Mouse (Mus musculus): ENCODE data around the gene Taok2. TPM values are rescaled to one million over a fixed set of nuclear protein-coding genes. Genes with fewer than 3 reads are reported as not detected.

Gene Taok2
- polyA plus RNA-seq, 1 experiment from 2014 or later = 40.1 TPM

DNA sequence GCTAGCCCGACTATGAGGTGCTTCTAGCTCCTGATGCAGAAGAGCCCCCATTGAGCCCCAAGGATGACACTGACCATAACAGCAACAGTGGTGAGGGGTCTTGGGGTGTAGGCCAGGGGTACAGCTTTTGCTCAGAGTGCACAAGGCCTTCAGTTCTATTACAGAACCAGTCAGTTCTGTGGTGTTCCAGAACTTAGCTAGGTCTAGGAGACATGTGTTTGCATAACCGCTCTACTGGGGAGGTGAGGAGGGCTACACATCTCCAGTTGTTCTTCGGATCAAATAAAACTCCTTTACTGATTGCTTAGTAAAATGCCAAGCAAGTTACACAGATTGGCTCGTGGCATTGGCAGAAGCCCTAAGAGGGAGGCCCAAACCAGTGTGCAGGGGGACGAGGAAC is 53.0 kb downstream of the Taok2 start, which contains the start of gene 4930451I11Rik:
Gene 4930451I11Rik, minus strand, starts transcription at position 101 of the 400 bp plus-strand sequence.
- WGBS = 58% methylated on average over 5 of the region's 5 CpGs
- DNase-seq (no peak), ATAC-seq (ENCODE audit: insufficient read depth) (no peak)
- peak within 1 kb of the TSS; percentile 29 for H3K4me3 ChIP-seq (ENCODE audit: low read depth, low read length)
- no peak for TF ChIP-seq CTCF (IDR thresholded peaks at IDR 0.05; ENCODE audit: low read depth)
- H3K4me2 ChIP-seq = peak within 1 kb of the TSS; percentile 58
- H3K36me3 ChIP-seq (ENCODE audit: insufficient read depth) = no peaks in the 10 kb centered on the region
- no peak within 1 kb of the TSS for H3K9ac ChIP-seq
- no peak within 1 kb of the TSS for H3K27ac ChIP-seq (ENCODE audit: low read depth)
- no peaks in the 10 kb centered on the region for H3K27me3 ChIP-seq (ENCODE audit: insufficient read depth, low read length)
- no peaks in the 10 kb centered on the region for H3K4me1 ChIP-seq (ENCODE audit: insufficient read depth)
- no peaks in the 10 kb centered on the region for H3K9me3 ChIP-seq (ENCODE audit: low read depth, low read length)

DNA sequence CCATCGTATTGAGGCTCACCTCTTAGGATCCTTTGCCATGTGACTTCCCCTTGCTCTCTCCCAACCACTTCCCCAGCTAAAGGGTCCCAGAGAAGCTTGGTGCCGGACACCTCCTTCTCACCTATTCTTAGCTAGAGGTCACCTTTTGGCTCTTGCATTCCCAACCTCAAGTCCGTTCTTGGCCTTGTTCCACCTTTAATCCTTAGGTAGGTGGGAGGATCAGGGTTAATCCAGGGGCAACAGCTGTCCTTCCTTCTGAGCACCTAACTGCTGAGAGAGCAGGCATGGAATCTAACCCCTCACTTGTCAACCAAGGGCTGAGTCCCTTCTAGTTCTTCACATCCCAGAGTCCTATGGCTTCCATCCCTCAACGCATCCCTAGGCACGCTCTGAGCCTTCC is 58.6 kb downstream of the Taok2 start:
- Histone ChIP-seq H3K27ac (ENCODE audit: low read depth) (no peak overlapping the region), H3K36me3 (ENCODE audit: insufficient read depth) (no peaks in the 10 kb centered on the region), H3K9ac (no peak overlapping the region), H3K4me3 (ENCODE audit: low read depth, low read length) (no peak overlapping the region), H3K27me3 (ENCODE audit: insufficient read depth, low read length) (peaks cover 22% of the 10 kb centered on the region), H3K4me2 (no peak overlapping the region), H3K4me1 (ENCODE audit: insufficient read depth) (no peaks in the 10 kb centered on the region), H3K9me3 (ENCODE audit: low read depth, low read length) (no peaks in the 10 kb centered on the region)
- WGBS = 60% methylated on average over 5 of the region's 5 CpGs
- no peak for ATAC-seq (ENCODE audit: insufficient read depth)
- DNase-seq = no peak
- no peak for TF ChIP-seq CTCF (IDR thresholded peaks at IDR 0.05; ENCODE audit: low read depth)

DNA sequence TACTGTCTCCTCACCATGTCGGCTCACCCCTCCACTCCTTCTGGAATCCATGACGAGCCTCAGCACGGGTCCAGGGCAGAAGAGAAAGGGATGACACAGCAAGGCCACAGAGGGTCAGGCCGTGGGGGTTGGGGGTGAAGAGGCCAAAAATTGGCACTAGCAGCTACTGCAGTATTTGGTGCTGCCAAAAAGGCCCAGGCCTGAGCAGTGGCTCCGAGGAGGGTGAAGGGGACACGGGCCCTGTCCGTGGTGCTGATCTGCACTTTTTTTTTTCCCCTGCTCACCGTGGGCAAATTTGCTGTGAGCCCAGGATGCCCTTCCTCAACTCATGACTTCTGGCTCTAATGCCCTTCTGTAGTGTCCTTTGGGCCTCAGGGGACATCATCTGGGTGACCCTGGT is 59.1 kb downstream of the Taok2 start:
- H3K4me1 ChIP-seq (ENCODE audit: insufficient read depth) = no peaks in the 10 kb centered on the region
- ATAC-seq (ENCODE audit: insufficient read depth) (no peak), DNase-seq (peak; percentile 72)
- H3K4me2 ChIP-seq = no peak overlapping the region
- peaks cover 22% of the 10 kb centered on the region for H3K27me3 ChIP-seq (ENCODE audit: insufficient read depth, low read length)
- no peaks in the 10 kb centered on the region for H3K9me3 ChIP-seq (ENCODE audit: low read depth, low read length)
- H3K9ac ChIP-seq = no peak overlapping the region
- 9% methylated on average over 8 of the region's 8 CpGs for WGBS
- no peaks in the 10 kb centered on the region for H3K36me3 ChIP-seq (ENCODE audit: insufficient read depth)
- H3K27ac ChIP-seq (ENCODE audit: low read depth) = no peak overlapping the region
- no peak overlapping the region for H3K4me3 ChIP-seq (ENCODE audit: low read depth, low read length)
- no peak for TF ChIP-seq CTCF (IDR thresholded peaks at IDR 0.05; ENCODE audit: low read depth)

- H3K4me2 ChIP-seq = no peak overlapping the region
- no peak overlapping the region for H3K27ac ChIP-seq (ENCODE audit: low read depth)
- no peaks in the 10 kb centered on the region for H3K9me3 ChIP-seq (ENCODE audit: low read depth, low read length)
- no peak for TF ChIP-seq CTCF (IDR thresholded peaks at IDR 0.05; ENCODE audit: low read depth)
- H3K27me3 ChIP-seq (ENCODE audit: insufficient read depth, low read length) = peaks cover 22% of the 10 kb centered on the region
- H3K4me3 ChIP-seq (ENCODE audit: low read depth, low read length) = no peak overlapping the region
- H3K9ac ChIP-seq = no peak overlapping the region
- 10% methylated on average over 10 of the region's 10 CpGs for WGBS
- ATAC-seq (ENCODE audit: insufficient read depth) (no peak), DNase-seq (no peak)
- no peaks in the 10 kb centered on the region for H3K4me1 ChIP-seq (ENCODE audit: insufficient read depth)
- no peaks in the 10 kb centered on the region for H3K36me3 ChIP-seq (ENCODE audit: insufficient read depth)
Observed at GRCm38 (mm10) chr7:126823940-126824339, 60.6 kb downstream of the Taok2 start.

- DNase-seq (no peak), ATAC-seq (ENCODE audit: insufficient read depth) (no peak)
- H3K4me1 ChIP-seq (ENCODE audit: insufficient read depth) = no peaks in the 10 kb centered on the region
- no peaks in the 10 kb centered on the region for H3K36me3 ChIP-seq (ENCODE audit: insufficient read depth)
- WGBS = 0% methylated on average over 17 of the region's 19 CpGs
- H3K27me3 ChIP-seq (ENCODE audit: insufficient read depth, low read length) = peaks cover 22% of the 10 kb centered on the region
- no peaks in the 10 kb centered on the region for H3K9me3 ChIP-seq (ENCODE audit: low read depth, low read length)
- H3K4me3 ChIP-seq (ENCODE audit: low read depth, low read length) = peak overlapping the region; percentile 25
- TF ChIP-seq CTCF (IDR thresholded peaks at IDR 0.05; ENCODE audit: low read depth) = no peak
- H3K4me2 ChIP-seq = peak overlapping the region; percentile 57
- H3K27ac ChIP-seq (ENCODE audit: low read depth) = no peak overlapping the region
- H3K9ac ChIP-seq = peak overlapping the region; percentile 23; the same call in 1 of the 2 replicates
Observed at GRCm38 (mm10) chr7:126823202-126823711, 61.2 kb downstream of the Taok2 start.

GRCm38 (mm10) chr7:126822741-126823140 is 61.8 kb downstream of the Taok2 start:
- DNase-seq = no peak
- 10% methylated on average over 9 of the region's 9 CpGs for WGBS
- H3K27ac ChIP-seq (ENCODE audit: low read depth) = no peak overlapping the region
- peak overlapping the region; percentile 57; the same call in 1 of the 2 replicates for H3K4me2 ChIP-seq
- TF ChIP-seq CTCF (IDR thresholded peaks at IDR 0.05; ENCODE audit: low read depth) = no peak
- H3K4me1 ChIP-seq (ENCODE audit: insufficient read depth) = no peaks in the 10 kb centered on the region
- H3K27me3 ChIP-seq (ENCODE audit: insufficient read depth, low read length) = peaks cover 22% of the 10 kb centered on the region
- H3K9ac ChIP-seq = no peak overlapping the region
- H3K36me3 ChIP-seq (ENCODE audit: insufficient read depth) = no peaks in the 10 kb centered on the region
- H3K4me3 ChIP-seq (ENCODE audit: low read depth, low read length) = peak overlapping the region; percentile 25; the same call in 1 of the 2 replicates
- no peaks in the 10 kb centered on the region for H3K9me3 ChIP-seq (ENCODE audit: low read depth, low read length)
- no peak for ATAC-seq (ENCODE audit: insufficient read depth)

GRCm38 (mm10) chr7:126821835-126822511 is 62.5 kb downstream of the Taok2 start:
- 25% methylated on average over 7 of the region's 7 CpGs for WGBS
- DNase-seq (peak; percentile 92), ATAC-seq (ENCODE audit: insufficient read depth) (peak; percentile 52)
- Histone ChIP-seq H3K9me3 (ENCODE audit: low read depth, low read length) (no peaks in the 10 kb centered on the region), H3K27ac (ENCODE audit: low read depth) (no peak overlapping the region), H3K4me3 (ENCODE audit: low read depth, low read length) (no peak overlapping the region), H3K36me3 (ENCODE audit: insufficient read depth) (no peaks in the 10 kb centered on the region), H3K9ac (no peak overlapping the region), H3K4me1 (ENCODE audit: insufficient read depth) (no peaks in the 10 kb centered on the region), H3K27me3 (ENCODE audit: insufficient read depth, low read length) (peaks cover 22% of the 10 kb centered on the region), H3K4me2 (no peak overlapping the region)
- peak; percentile 96 for TF ChIP-seq CTCF (IDR thresholded peaks at IDR 0.05; ENCODE audit: low read depth)

Data from lung, embryonic 14.5 days (tissue).